Mouse (Mus musculus) bone marrow macrophage, adult 2 months (primary cell): Measurements from ENCODE around the gene Acyp1.

ENCODE experiments used
- CTCF ChIP-seq: IDR thresholded peaks from 2 replicates; pipeline ENCODE4 v1.5.1; 2012; ENCODE audit warnings: low read depth, mild to moderate bottlenecking, low read length, moderate library complexity
- POLR2A ChIP-seq: IDR thresholded peaks from 2 replicates; pipeline ENCODE4 v1.6.1; 2012; ENCODE audit warnings: mild to moderate bottlenecking, low read depth, low read length, borderline replicate concordance

GRCm38 (mm10) chr12:85273508-85273907 is 14.7 kb downstream of the Acyp1 start:
- no peak for TF ChIP-seq POLR2A
- no peak for TF ChIP-seq CTCF
